Mouse (Mus musculus): Measurements from ENCODE around the gene Smg1.
"Not testable (repeated sequence)": the region's sequence is repeated elsewhere in the genome, so short reads cannot be mapped to it uniquely, and the experiment has no call there.

Smg1 gene

GRCm38 (mm10) chr7:118249563-118249962 lies 6.1 kb upstream of the Smg1 start:
- DNase-seq (ENCODE audit: low spot score): no peak

- no peak for DNase-seq (ENCODE audit: low spot score)
Observed at GRCm38 (mm10) chr7:118248069-118248468, 4.6 kb upstream of the Smg1 start.

GRCm38 (mm10) chr7:118245260-118245659 lies 1.8 kb upstream of the Smg1 start:
- DNase-seq (ENCODE audit: low spot score): no peak

GRCm38 (mm10) chr7:118242911-118243412 lies 508 bp downstream of the Smg1 start:
- DNase-seq (ENCODE audit: low spot score): peak; percentile 20

- DNase-seq (ENCODE audit: low spot score): no peak
Observed at GRCm38 (mm10) chr7:118242309-118242708, 1.2 kb downstream of the Smg1 start.

GRCm38 (mm10) chr7:118240402-118240801 lies 3.1 kb downstream of the Smg1 start:
- no peak for DNase-seq (ENCODE audit: low spot score)

- DNase-seq (ENCODE audit: low spot score): no peak
Observed at GRCm38 (mm10) chr7:118239996-118240395, 3.5 kb downstream of the Smg1 start.

- no peak for DNase-seq (ENCODE audit: low spot score)
Observed at GRCm38 (mm10) chr7:118236949-118237348, 6.5 kb downstream of the Smg1 start.

- no peak for DNase-seq (ENCODE audit: low spot score)
Observed at GRCm38 (mm10) chr7:118234236-118234635, 9.2 kb downstream of the Smg1 start.

- no peak for DNase-seq (ENCODE audit: low spot score)
Observed at GRCm38 (mm10) chr7:118232613-118233012, 10.9 kb downstream of the Smg1 start.

- DNase-seq (ENCODE audit: low spot score): no peak
Observed at GRCm38 (mm10) chr7:118219777-118220176, 23.7 kb downstream of the Smg1 start.

GRCm38 (mm10) chr7:118206396-118206795 lies 37.1 kb downstream of the Smg1 start:
- no peak for DNase-seq (ENCODE audit: low spot score)

- DNase-seq (ENCODE audit: low spot score): no peak
Observed at GRCm38 (mm10) chr7:118195756-118196155, 47.7 kb downstream of the Smg1 start.

GRCm38 (mm10) chr7:118185878-118186277 lies 57.6 kb downstream of the Smg1 start:
- no peak for DNase-seq (ENCODE audit: low spot score)

- no peak for DNase-seq (ENCODE audit: low spot score)
Observed at GRCm38 (mm10) chr7:118184604-118185003, 58.9 kb downstream of the Smg1 start.

GRCm38 (mm10) chr7:118181123-118181522 lies 62.3 kb downstream of the Smg1 start:
- DNase-seq (ENCODE audit: low spot score): peak; percentile 18

GRCm38 (mm10) chr7:118179782-118180181 lies 63.7 kb downstream of the Smg1 start:
- DNase-seq (ENCODE audit: low spot score): no peak

- DNase-seq (ENCODE audit: low spot score): no peak
Observed at GRCm38 (mm10) chr7:118175821-118176355, 67.6 kb downstream of the Smg1 start.

- DNase-seq (ENCODE audit: low spot score): not testable (repeated sequence)
Observed at GRCm38 (mm10) chr7:118170125-118170524, 73.3 kb downstream of the Smg1 start.

GRCm38 (mm10) chr7:118163006-118163405 lies 80.5 kb downstream of the Smg1 start:
- no peak for DNase-seq (ENCODE audit: low spot score)

GRCm38 (mm10) chr7:118160121-118160520 lies 83.3 kb downstream of the Smg1 start:
- DNase-seq (ENCODE audit: low spot score): no peak

GRCm38 (mm10) chr7:118156461-118156860 lies 87.0 kb downstream of the Smg1 start:
- DNase-seq (ENCODE audit: low spot score): no peak

- DNase-seq (ENCODE audit: low spot score): no peak
Observed at GRCm38 (mm10) chr7:118154150-118154549, 89.3 kb downstream of the Smg1 start.

GRCm38 (mm10) chr7:118143602-118144001 lies 99.9 kb downstream of the Smg1 start:
- DNase-seq (ENCODE audit: low spot score): no peak

All from c-Kit-positive CD71-positive TER-119-positive erythroid progenitor cells, embryonic 14.5 days (primary cell).